Mouse (Mus musculus) midbrain, embryonic 14.5 days (tissue): ENCODE data around the gene Zfp282. TPM values are rescaled to one million over a fixed set of nuclear protein-coding genes. Genes with fewer than 3 reads are reported as not detected.
"Not testable (repeated sequence)": the region's sequence is repeated elsewhere in the genome, so short reads cannot be mapped to it uniquely, and the experiment has no call there.

Experiments
- ATAC-seq: fragments of 200-750 bp; cut with Nextera tagmentation; 2 replicates; pipeline ENCODE4 v1.8.0; 2017; ENCODE audit warnings: moderate number of reproducible peaks, moderate library complexity; ENCODE audit not compliant: low FRiP score, low TSS enrichment
- DNase-seq: peaks from one replicate; pipeline ENCODE4 v3.0.0-alpha.2; 2015
- H3K27ac ChIP-seq: fragments of 300-500 bp; sonication (generic); replicated peaks from 2 replicates; pipeline ENCODE4 v1.5.1; 2014; ENCODE audit warnings: mild to moderate bottlenecking, low read depth, low read length, moderate library complexity
- H3K27me3 ChIP-seq: fragments of 300-500 bp; sonication (generic); 2 replicates; pipeline ENCODE4 v1.6.1; 2014; ENCODE audit warnings: low read length, control low read depth, mixed read lengths; ENCODE audit not compliant: control insufficient read depth, insufficient read depth
- H3K36me3 ChIP-seq: fragments of 300-500 bp; sonication (generic); 2 replicates; pipeline ENCODE4 v1.6.1; 2014; ENCODE audit warnings: low read length, control low read depth; ENCODE audit not compliant: control insufficient read depth, insufficient read depth
- H3K4me1 ChIP-seq: fragments of 300-500 bp; sonication (generic); 2 replicates; pipeline ENCODE4 v1.6.1; 2014; ENCODE audit warnings: mild to moderate bottlenecking, antibody characterized with exemption, low read length, control low read depth; ENCODE audit not compliant: control insufficient read depth, insufficient read depth
- H3K4me2 ChIP-seq: fragments of 300-500 bp; sonication (generic); 2 replicates; pipeline ENCODE4 v1.6.1; 2014; ENCODE audit warnings: mild to moderate bottlenecking, low read length, moderate library complexity
- H3K4me3 ChIP-seq: fragments of 300-500 bp; sonication (generic); replicated peaks from 2 replicates; pipeline ENCODE4 v1.5.1; 2014; ENCODE audit warnings: low read depth, low read length
- H3K9ac ChIP-seq: fragments of 300-500 bp; sonication (generic); replicated peaks from 2 replicates; pipeline ENCODE4 v1.6.1; 2014; ENCODE audit warnings: mild to moderate bottlenecking, low read length, moderate library complexity
- H3K9me3 ChIP-seq: fragments of 300-500 bp; sonication (generic); 2 replicates; pipeline ENCODE4 v1.6.1; 2016; ENCODE audit warnings: low read length, control low read depth, mixed read lengths; ENCODE audit not compliant: control insufficient read depth
- WGBS: fragments of 180-500 bp; shearing (Covaris S2); extraction: QIAGEN DNeasy Blood & Tissue Kit; methylation state at CpG from one replicate; pipeline ENCODE4 v1.1.7; 2014; 5-methylcytosine and 5-hydroxymethylcytosine counted together
- polyA plus RNA-seq: library from polyadenylated mRNA; unstranded; fragments of >200 nt; fragmentation: Nextera tagmentation; extraction: Ambion mirVana; gene quantifications from 2 replicates; pipeline ENCODE4 v1.2.1, GENCODE M21; 2014

Gene Zfp282
- polyA plus RNA-seq, 1 experiment from 2014 or later: 19.7 TPM

DNA sequence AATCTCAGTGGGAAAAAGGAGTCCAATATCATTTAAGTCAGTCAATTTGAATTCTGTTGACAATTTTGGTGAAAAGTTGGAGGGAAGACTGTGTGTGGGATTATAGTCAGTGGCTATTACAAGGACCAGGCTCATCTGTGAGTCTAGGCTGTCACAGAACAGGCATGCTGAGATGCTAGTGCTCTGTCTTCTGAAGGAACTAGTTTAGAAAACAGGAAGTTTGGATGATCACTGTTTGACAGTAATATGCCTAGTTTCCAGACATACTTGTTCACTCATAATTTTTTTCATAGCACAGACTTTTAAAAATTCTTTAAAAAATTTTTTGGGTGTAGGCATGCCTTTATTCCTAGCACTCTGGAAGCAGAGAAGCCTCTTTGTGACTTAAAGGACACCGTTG is 35.9 kb upstream of the Zfp282 start:
- WGBS: 94% methylated on average over 1 of the region's 1 CpGs

DNA sequence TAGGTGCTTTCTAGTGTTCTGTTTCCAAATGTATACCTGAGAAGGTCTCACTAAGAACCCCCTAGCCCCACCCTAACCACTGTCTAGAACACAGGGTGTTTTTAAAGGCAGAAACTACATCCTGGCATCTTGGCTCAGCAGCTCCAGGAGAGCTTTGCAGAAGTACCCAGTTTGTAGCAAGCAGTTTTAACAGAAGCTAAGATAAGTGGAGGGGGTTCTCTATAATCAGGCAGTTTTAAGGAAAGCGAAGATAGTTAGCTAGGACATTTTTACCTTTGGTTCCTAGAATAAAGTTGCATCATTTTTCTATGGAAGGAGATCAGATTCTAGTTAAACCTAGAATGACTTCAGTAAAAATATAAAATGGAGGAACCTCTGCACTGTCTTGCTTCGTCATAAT is 35.2 kb upstream of the Zfp282 start:
- Histone ChIP-seq H3K36me3 (peaks cover 29% of the 10 kb centered on the region), H3K4me1 (peaks cover 11% of the 10 kb centered on the region; the same call in 1 of the 2 replicates), H3K9ac (no peak overlapping the region), H3K27me3 (no peaks in the 10 kb centered on the region), H3K27ac (no peak overlapping the region), H3K4me3 (no peak overlapping the region), H3K9me3 (no peaks in the 10 kb centered on the region), H3K4me2 (no peak overlapping the region)
- DNase-seq: no peak
- no peak for ATAC-seq
- 95% methylated on average over 2 of the region's 2 CpGs for WGBS

More for the DNA sequence above, 35.9 kb upstream of the Zfp282 start:
- no peak overlapping the region for H3K27ac ChIP-seq
- DNase-seq (no peak), ATAC-seq (no peak)
- no peaks in the 10 kb centered on the region for H3K9me3 ChIP-seq
- peaks cover 24% of the 10 kb centered on the region for H3K36me3 ChIP-seq
- H3K27me3 ChIP-seq: no peaks in the 10 kb centered on the region
- H3K4me2 ChIP-seq: no peak overlapping the region
- no peak overlapping the region for H3K4me3 ChIP-seq
- peaks cover 14% of the 10 kb centered on the region; the same call in 1 of the 2 replicates for H3K4me1 ChIP-seq
- no peak overlapping the region for H3K9ac ChIP-seq

- Histone ChIP-seq H3K4me1 (peaks cover 7% of the 10 kb centered on the region; the same call in 1 of the 2 replicates), H3K27me3 (no peaks in the 10 kb centered on the region), H3K9me3 (no peaks in the 10 kb centered on the region), H3K4me3 (no peak overlapping the region), H3K4me2 (no peak overlapping the region), H3K9ac (no peak overlapping the region), H3K27ac (no peak overlapping the region), H3K36me3 (peaks cover 29% of the 10 kb centered on the region)
- 95% methylated on average over 1 of the region's 1 CpGs for WGBS
- DNase-seq: no peak
- no peak for ATAC-seq
Observed at GRCm38 (mm10) chr6:47842337-47842736, 34.7 kb upstream of the Zfp282 start.

GRCm38 (mm10) chr6:47845779-47846178 is 31.2 kb upstream of the Zfp282 start:
- H3K27ac ChIP-seq: no peak overlapping the region
- H3K4me1 ChIP-seq: no peaks in the 10 kb centered on the region
- no peaks in the 10 kb centered on the region for H3K27me3 ChIP-seq
- no peaks in the 10 kb centered on the region for H3K9me3 ChIP-seq
- no peak for DNase-seq
- H3K9ac ChIP-seq: no peak overlapping the region
- ATAC-seq: no peak
- H3K36me3 ChIP-seq: peaks cover 22% of the 10 kb centered on the region
- H3K4me3 ChIP-seq: no peak overlapping the region
- no peak overlapping the region for H3K4me2 ChIP-seq

- H3K4me2 ChIP-seq: no peak overlapping the region
- DNase-seq (no peak), ATAC-seq (no peak)
- no peak overlapping the region for H3K4me3 ChIP-seq
- no peak overlapping the region for H3K9ac ChIP-seq
- 92% methylated on average over 6 of the region's 6 CpGs for WGBS
- H3K36me3 ChIP-seq: peaks cover 33% of the 10 kb centered on the region
- no peaks in the 10 kb centered on the region for H3K4me1 ChIP-seq
- no peak overlapping the region for H3K27ac ChIP-seq
- no peaks in the 10 kb centered on the region for H3K9me3 ChIP-seq
- no peaks in the 10 kb centered on the region for H3K27me3 ChIP-seq
Observed at GRCm38 (mm10) chr6:47857241-47857640, 19.8 kb upstream of the Zfp282 start.

GRCm38 (mm10) chr6:47857729-47858128 is 19.3 kb upstream of the Zfp282 start:
- 97% methylated on average over 3 of the region's 3 CpGs for WGBS
- H3K4me2 ChIP-seq, H3K9ac ChIP-seq, H3K4me3 ChIP-seq, H3K27ac ChIP-seq, H3K9me3 ChIP-seq, H3K27me3 ChIP-seq, ATAC-seq, DNase-seq, H3K4me1 ChIP-seq: not testable (repeated sequence)
- peaks cover 37% of the 10 kb centered on the region for H3K36me3 ChIP-seq

DNA sequence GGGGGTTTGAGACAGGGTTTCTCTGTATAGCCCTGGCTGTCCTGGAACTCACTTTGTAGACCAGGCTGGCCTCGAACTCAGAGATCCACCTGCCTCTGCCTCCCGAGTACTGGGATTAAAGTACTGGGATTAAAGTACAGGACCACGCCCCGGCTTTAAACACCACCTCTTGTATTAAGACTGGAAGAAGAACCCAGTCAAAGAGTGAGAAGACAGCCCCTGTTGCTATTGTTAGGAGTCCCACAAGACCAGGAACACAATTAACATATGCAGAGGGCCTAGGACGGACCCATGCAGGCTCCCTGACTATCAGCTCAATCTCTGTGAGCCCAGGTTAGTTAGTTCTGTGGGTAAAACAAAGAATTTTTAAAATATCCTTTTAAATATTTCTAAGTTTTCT is 4.7 kb upstream of the Zfp282 start:
- no peaks in the 10 kb centered on the region for H3K27me3 ChIP-seq
- no peak overlapping the region for H3K4me2 ChIP-seq
- no peak overlapping the region for H3K27ac ChIP-seq
- 84% methylated on average over 5 of the region's 5 CpGs for WGBS
- H3K36me3 ChIP-seq: peaks cover 21% of the 10 kb centered on the region
- no peaks in the 10 kb centered on the region for H3K4me1 ChIP-seq
- no peak overlapping the region for H3K9ac ChIP-seq
- DNase-seq (no peak), ATAC-seq (no peak)
- H3K4me3 ChIP-seq: no peak overlapping the region
- H3K9me3 ChIP-seq: no peaks in the 10 kb centered on the region

DNA sequence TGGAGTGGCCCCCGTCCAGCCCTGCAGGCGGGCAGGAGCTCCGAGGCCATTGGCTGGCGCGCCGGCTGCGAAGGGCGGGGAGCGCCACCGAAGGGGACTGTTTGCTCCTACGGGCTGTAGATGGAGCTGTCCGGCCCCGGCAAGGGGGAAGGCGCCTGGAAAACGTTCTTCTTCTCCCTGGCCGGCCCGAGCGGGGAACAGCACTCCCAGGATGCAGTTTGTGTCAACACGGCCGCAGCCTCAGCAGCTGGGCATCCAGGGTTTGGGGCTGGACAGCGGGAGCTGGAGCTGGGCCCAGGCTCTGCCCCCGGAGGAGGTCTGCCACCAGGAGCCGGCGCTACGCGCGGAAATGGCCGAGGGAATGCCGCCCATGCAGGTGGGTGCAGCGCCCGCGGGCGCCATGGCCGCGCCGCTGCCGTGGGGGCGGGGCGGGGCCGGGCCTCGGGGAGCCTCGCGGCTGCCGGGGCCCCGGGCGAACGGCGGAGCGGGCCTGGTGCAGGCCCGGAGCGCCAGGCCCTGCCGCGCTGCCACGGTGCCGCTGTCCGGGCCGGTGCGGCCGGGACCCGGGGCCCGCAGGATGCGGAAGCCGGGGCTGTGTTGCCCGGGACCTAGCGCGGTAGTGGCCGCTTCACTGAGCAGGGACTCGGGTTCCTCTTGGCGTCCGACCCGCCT is 593 bp downstream of the Zfp282 start:
- peaks cover 29% of the 10 kb centered on the region for H3K36me3 ChIP-seq
- H3K4me3 ChIP-seq: peak overlapping the region; percentile 83
- no peaks in the 10 kb centered on the region for H3K27me3 ChIP-seq
- H3K9me3 ChIP-seq: no peaks in the 10 kb centered on the region
- H3K4me2 ChIP-seq: peak overlapping the region; percentile 92
- peak; percentile 95 for ATAC-seq
- peak overlapping the region; percentile 97 for H3K27ac ChIP-seq
- H3K4me1 ChIP-seq: peaks cover 17% of the 10 kb centered on the region
- under 1% methylated on average over 71 of the region's 71 CpGs for WGBS
- peak overlapping the region; percentile 98 for H3K9ac ChIP-seq
- peak; percentile 94 for DNase-seq

DNA sequence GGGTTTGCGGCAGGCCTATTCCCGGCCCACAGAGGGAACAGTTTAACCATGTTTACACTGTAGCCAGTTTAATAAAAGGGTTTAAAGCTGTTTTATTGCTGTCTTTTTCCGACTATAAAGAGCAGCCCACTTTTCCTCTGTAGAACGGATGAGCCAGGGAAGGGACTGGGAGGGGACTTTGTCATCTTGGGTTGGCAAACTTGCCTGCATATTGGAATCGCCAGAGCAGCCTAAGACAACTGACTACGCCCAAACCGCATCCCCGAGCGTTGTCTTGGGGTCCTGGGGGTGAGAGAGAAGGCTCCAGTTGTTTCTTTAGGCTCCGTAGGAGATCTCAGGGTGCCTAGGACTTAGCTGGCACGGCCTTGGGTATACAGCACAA is 1.1 kb downstream of the Zfp282 start:
- Histone ChIP-seq H3K4me2 (peak overlapping the region; percentile 92), H3K4me3 (peak overlapping the region; percentile 83), H3K4me1 (peaks cover 17% of the 10 kb centered on the region), H3K36me3 (peaks cover 35% of the 10 kb centered on the region), H3K27me3 (no peaks in the 10 kb centered on the region), H3K9ac (peak overlapping the region; percentile 98), H3K9me3 (no peaks in the 10 kb centered on the region), H3K27ac (peak overlapping the region; percentile 97)
- no peak for DNase-seq
- no peak for ATAC-seq
- under 1% methylated on average over 11 of the region's 11 CpGs for WGBS
